Mouse (Mus musculus): Measurements from ENCODE around the gene Gpr35. TPM values are rescaled to one million over a fixed set of nuclear protein-coding genes. Genes with fewer than 3 reads are reported as not detected.

The Gpr35 gene
- 0.62 TPM for total RNA-seq (2023)

GRCm38 (mm10) chr1:92950607-92951006, at the start of gene Gpr35:
TSS of gene Gpr35 (plus strand) at chr1:92950865.

GRCm38 (mm10) chr1:92902786-92903185, 47.9 kb upstream of the Gpr35 start, which contains the start of gene Ankmy1:
TSS of gene Ankmy1 (minus strand) at chr1:92902906.

GRCm38 (mm10) chr1:92906779-92907631, 43.7 kb upstream of the Gpr35 start, which contains the start of gene Dusp28:
TSS of gene Dusp28 (plus strand) at chr1:92906981.

GRCm38 (mm10) chr1:92910239-92910885, 40.3 kb upstream of the Gpr35 start, which contains the start of gene Rnpepl1:
TSS of gene Rnpepl1 (plus strand) at chr1:92910783.

GRCm38 (mm10) chr1:92934182-92934827, 16.4 kb upstream of the Gpr35 start, which contains the start of gene Capn10:
TSS of gene Capn10 (plus strand) at chr1:92934376.

GRCm38 (mm10) chr1:93006061-93006460, 55.4 kb downstream of the Gpr35 start, which contains the start of gene Aqp12:
TSS of gene Aqp12 (plus strand) at chr1:93006334.

Other genes starting within 250 kb of the Gpr35 start
- 3.6 TPM for gene Gpc1, start 119.2 kb upstream of the Gpr35 start, total RNA-seq (2023)
- gene Ankmy1, start 48.0 kb upstream of the Gpr35 start, total RNA-seq (2023): 1.6 TPM
- gene Dusp28, start 43.9 kb upstream of the Gpr35 start, total RNA-seq (2023): 4.2 TPM
- 83.0 TPM for gene Rnpepl1, start 40.1 kb upstream of the Gpr35 start, total RNA-seq (2023)
- gene Capn10, start 16.5 kb upstream of the Gpr35 start, total RNA-seq (2023): 13.0 TPM
- not detected for gene Aqp12, start 55.5 kb downstream of the Gpr35 start, total RNA-seq (2023)
- not detected for gene Kif1a, start 151.1 kb downstream of the Gpr35 start, total RNA-seq (2023)
- gene Agxt, start 184.4 kb downstream of the Gpr35 start, total RNA-seq (2023): not detected
- gene 2310007B03Rik, start 210.1 kb downstream of the Gpr35 start, total RNA-seq (2023): not detected
- gene Crocc2, start 217.9 kb downstream of the Gpr35 start, total RNA-seq (2023): not detected

Data from CD4-positive naive resting alpha-beta T cell, adult 76 days (primary cell).